Mouse (Mus musculus): ENCODE measurements at regions not wholly inside any gene's neighbourhood (a gene's known extent, or its start where the extent isn't known, plus 50 kb on each side); places are given as distances from the start of the nearest gene placed in this dataset.

- TF ChIP-seq POLR2A (IDR thresholded peaks at IDR 0.05; ENCODE audit: borderline replicate concordance, extremely low read depth, insufficient read depth, insufficient read length, poor library complexity, severe bottlenecking) (no peak), CTCF (IDR thresholded peaks at IDR 0.05; ENCODE audit: borderline replicate concordance, extremely low read depth, insufficient read depth, insufficient read length) (no peak)
Measured at GRCm38 (mm10) chr16:84151872-84152271, 363.0 kb upstream of the A730009L09Rik start.

Measured in brain, embryonic 14.5 days (tissue).